Mouse (Mus musculus) limb, embryonic 12.5 days (tissue): ENCODE data around the gene Clmp. TPM values are rescaled to one million over a fixed set of nuclear protein-coding genes. Genes with fewer than 3 reads are reported as not detected.

Experiments used
- ATAC-seq: fragments of 200-750 bp; cut with Nextera tagmentation; 2 replicates; pipeline ENCODE4 v1.8.0; 2017; ENCODE audit warnings: low read depth, moderate TSS enrichment; ENCODE audit not compliant: insufficient number of reproducible peaks, insufficient read depth, low FRiP score, low TSS enrichment
- H3K27ac ChIP-seq: fragments of 300-500 bp; sonication (generic); 2 replicates; pipeline ENCODE4 v1.5.1; 2016; ENCODE audit warnings: mild to moderate bottlenecking, moderate library complexity
- H3K27me3 ChIP-seq: fragments of 300-500 bp; sonication (generic); 2 replicates; pipeline ENCODE4 v1.6.1; 2016; ENCODE audit warnings: mild to moderate bottlenecking, moderate library complexity
- H3K36me3 ChIP-seq: fragments of 300-500 bp; sonication (generic); 2 replicates; pipeline ENCODE4 v1.6.1; 2016; ENCODE audit warnings: mild to moderate bottlenecking, moderate library complexity
- H3K4me1 ChIP-seq: fragments of 300-500 bp; sonication (generic); replicated peaks from 2 replicates; pipeline ENCODE4 v1.6.1; 2016
- H3K4me2 ChIP-seq: fragments of 300-500 bp; sonication (generic); 2 replicates; pipeline ENCODE4 v1.6.1; 2016; ENCODE audit warnings: mild to moderate bottlenecking, moderate library complexity
- H3K4me3 ChIP-seq: fragments of 300-500 bp; sonication (generic); replicated peaks from 2 replicates; pipeline ENCODE4 v1.5.1; 2016; ENCODE audit warnings: mild to moderate bottlenecking
- H3K9ac ChIP-seq: fragments of 300-500 bp; sonication (generic); replicated peaks from 2 replicates; pipeline ENCODE4 v1.6.1; 2016; ENCODE audit warnings: mild to moderate bottlenecking, moderate library complexity
- H3K9me3 ChIP-seq: fragments of 300-500 bp; sonication (generic); 2 replicates; pipeline ENCODE4 v1.6.1; 2016; ENCODE audit warnings: mild to moderate bottlenecking, moderate library complexity
- WGBS: fragments of 180-500 bp; shearing (Covaris S2); methylation state at CpG from one replicate; pipeline ENCODE4 v1.1.7; 2016; 5-methylcytosine and 5-hydroxymethylcytosine counted together
- polyA plus RNA-seq: library from polyadenylated mRNA; unstranded; fragments of >200 nt; fragmentation: Nextera tagmentation; extraction: Ambion mirVana; gene quantifications from 2 replicates; pipeline ENCODE4 v1.2.1, GENCODE M21; 2016

Clmp gene
- 67.7 TPM in 2 replicates for polyA plus RNA-seq

DNA sequence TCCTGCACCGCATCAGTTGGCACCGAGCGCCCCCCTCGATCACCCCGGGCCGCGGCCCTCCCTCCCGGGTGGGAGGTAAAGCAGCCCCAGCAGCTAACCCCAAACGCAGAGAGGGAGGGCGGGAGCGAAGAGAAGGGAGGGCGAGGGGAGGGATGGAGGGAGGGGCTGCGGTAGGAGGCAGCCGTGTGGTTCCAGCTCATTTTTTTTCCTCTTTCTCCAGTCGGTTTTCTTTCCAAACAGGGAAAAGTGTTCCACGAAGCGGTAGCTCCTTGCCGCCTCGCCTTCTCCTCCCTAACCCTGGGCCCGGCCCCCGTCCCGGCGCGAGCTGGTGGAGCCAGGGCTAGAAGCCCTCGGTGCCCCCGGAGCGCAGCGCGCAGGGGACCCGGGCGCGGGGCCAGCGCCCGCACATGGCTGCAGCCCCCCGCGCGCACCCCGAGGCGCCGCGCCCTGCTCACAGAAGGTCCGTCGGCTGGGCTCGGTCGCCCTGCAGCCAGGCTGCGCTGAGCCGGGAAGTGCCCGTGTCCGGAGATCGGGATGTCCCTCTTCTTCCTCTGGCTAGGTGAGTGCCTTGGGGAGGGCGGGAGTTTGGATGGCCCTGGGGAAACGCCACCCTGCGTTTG, at the start of gene Clmp:
Gene Clmp, plus strand, starts transcription at position 162 of the 620 bp plus-strand sequence.
- H3K4me1 ChIP-seq = peaks cover 25% of the 10 kb centered on the region
- 0 out of 2 replicates have a peak, but pooled peaks cover 4% of the 10 kb centered on the region for H3K36me3 ChIP-seq
- H3K4me2 ChIP-seq = peak within 1 kb of the TSS; percentile 90
- ATAC-seq = peak; percentile 60
- WGBS = under 1% methylated on average over 53 of the region's 53 CpGs
- no peaks in the 10 kb centered on the region for H3K27me3 ChIP-seq
- H3K9me3 ChIP-seq = no peaks in the 10 kb centered on the region
- peak within 1 kb of the TSS; percentile 100 for H3K27ac ChIP-seq
- peak within 1 kb of the TSS; percentile 96 for H3K9ac ChIP-seq
- H3K4me3 ChIP-seq = peak within 1 kb of the TSS; percentile 89

- ATAC-seq = peak; percentile 54; the same call in 1 of the 2 replicates
Observed at GRCm38 (mm10) chr9:40636054-40636453, 49.7 kb upstream of the Clmp start.

GRCm38 (mm10) chr9:40637705-40638393, 47.9 kb upstream of the Clmp start:
- Histone ChIP-seq H3K9ac (peak overlapping the region; percentile 52; the same call in 1 of the 2 replicates), H3K4me3 (peak overlapping the region; percentile 36), H3K4me2 (peak overlapping the region; percentile 65), H3K4me1 (peaks cover 24% of the 10 kb centered on the region), H3K27me3 (peaks cover 4% of the 10 kb centered on the region; the same call in 1 of the 2 replicates), H3K36me3 (no peaks in the 10 kb centered on the region), H3K9me3 (no peaks in the 10 kb centered on the region), H3K27ac (no peak overlapping the region)
- 20% methylated on average over 8 of the region's 8 CpGs for WGBS
- no peak for ATAC-seq

More at GRCm38 (mm10) chr9:40636054-40636453, 49.7 kb upstream of the Clmp start:
- no peaks in the 10 kb centered on the region for H3K27me3 ChIP-seq
- no peak overlapping the region for H3K27ac ChIP-seq
- WGBS = 19% methylated on average over 2 of the region's 2 CpGs
- H3K4me3 ChIP-seq = no peak overlapping the region
- no peak overlapping the region for H3K4me2 ChIP-seq
- no peak overlapping the region for H3K9ac ChIP-seq
- peaks cover 24% of the 10 kb centered on the region for H3K4me1 ChIP-seq
- H3K9me3 ChIP-seq = no peaks in the 10 kb centered on the region
- H3K36me3 ChIP-seq = no peaks in the 10 kb centered on the region

DNA sequence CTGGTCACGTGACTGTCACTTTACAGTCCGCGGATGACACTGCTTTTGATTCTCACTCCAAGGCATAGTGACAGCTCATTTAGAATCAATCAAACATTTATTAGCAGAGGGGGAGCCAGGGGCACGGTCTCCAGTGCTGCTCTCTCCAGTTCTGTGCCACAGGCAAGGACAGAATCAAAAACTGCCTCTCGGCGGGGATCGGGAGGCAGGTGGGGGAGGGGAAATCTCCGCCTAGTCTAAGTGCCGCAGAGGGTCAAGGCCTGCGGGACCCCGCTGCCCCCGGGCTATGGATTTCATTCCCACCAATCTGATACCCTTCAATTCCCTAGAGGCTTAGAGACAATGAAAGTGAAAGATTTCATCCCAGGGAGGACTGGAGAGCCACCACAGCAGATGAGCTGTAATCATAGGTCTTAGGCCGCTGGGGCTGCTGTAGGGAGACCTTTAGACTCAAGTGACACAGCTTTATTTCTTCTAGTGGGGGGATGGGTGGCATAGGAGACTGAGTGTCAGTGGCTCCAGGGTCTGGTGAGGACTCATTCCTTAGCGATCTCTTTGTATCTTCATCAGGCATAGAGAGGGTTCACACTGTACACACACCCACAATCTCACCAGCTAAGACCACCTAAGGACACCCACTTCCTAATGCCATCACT, 47.2 kb upstream of the Clmp start:
- H3K4me3 ChIP-seq = peak overlapping the region; percentile 36
- no peaks in the 10 kb centered on the region for H3K36me3 ChIP-seq
- peaks cover 24% of the 10 kb centered on the region for H3K4me1 ChIP-seq
- H3K9me3 ChIP-seq = no peaks in the 10 kb centered on the region
- WGBS = 5% methylated on average over 14 of the region's 14 CpGs
- peaks cover 4% of the 10 kb centered on the region; the same call in 1 of the 2 replicates for H3K27me3 ChIP-seq
- no peak overlapping the region for H3K27ac ChIP-seq
- peak overlapping the region; percentile 65 for H3K4me2 ChIP-seq
- peak overlapping the region; percentile 52; the same call in 1 of the 2 replicates for H3K9ac ChIP-seq
- ATAC-seq = peak; percentile 61; the same call in 1 of the 2 replicates

DNA sequence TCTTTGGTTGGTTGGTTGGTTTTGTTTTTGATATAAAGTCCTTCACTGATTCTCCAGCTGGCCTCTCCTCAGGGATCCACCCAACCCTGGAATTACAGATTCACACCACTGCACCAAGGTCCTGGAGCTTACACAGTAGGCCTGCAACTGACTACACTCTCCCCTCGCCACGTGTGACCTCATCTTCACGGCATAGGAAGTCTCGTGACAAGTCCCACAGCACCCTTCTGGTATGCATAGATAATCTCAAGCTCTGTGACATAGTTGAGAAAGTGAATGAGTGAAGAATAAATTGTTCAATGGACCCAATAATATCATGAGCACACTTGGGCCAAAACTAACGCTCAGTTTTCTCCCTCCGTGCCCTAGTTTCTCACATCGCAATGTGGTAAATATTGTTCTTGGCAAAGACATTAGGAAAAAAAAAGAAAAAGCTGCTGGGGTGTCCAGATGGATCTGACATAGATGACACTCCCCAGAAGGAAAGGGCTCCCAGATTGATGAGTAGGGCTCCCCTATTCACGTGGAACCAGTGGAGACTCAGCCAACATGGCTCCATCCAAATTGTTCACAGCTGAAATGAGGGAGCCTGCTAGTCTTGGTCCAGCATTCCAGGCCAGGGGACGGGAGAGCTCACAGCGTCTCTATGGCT, 46.1 kb upstream of the Clmp start:
- WGBS = 86% methylated on average over 10 of the region's 10 CpGs
- H3K4me1 ChIP-seq = peaks cover 24% of the 10 kb centered on the region
- H3K36me3 ChIP-seq = no peaks in the 10 kb centered on the region
- H3K27me3 ChIP-seq = peaks cover 4% of the 10 kb centered on the region; the same call in 1 of the 2 replicates
- no peak for ATAC-seq
- H3K9ac ChIP-seq = no peak overlapping the region
- no peak overlapping the region for H3K4me2 ChIP-seq
- no peaks in the 10 kb centered on the region for H3K9me3 ChIP-seq
- H3K4me3 ChIP-seq = no peak overlapping the region
- no peak overlapping the region for H3K27ac ChIP-seq

GRCm38 (mm10) chr9:40641318-40641717, 44.4 kb upstream of the Clmp start:
- H3K4me1 ChIP-seq = peaks cover 24% of the 10 kb centered on the region
- H3K9ac ChIP-seq = no peak overlapping the region
- peaks cover 4% of the 10 kb centered on the region; the same call in 1 of the 2 replicates for H3K27me3 ChIP-seq
- H3K27ac ChIP-seq = no peak overlapping the region
- no peak overlapping the region for H3K4me2 ChIP-seq
- H3K9me3 ChIP-seq = no peaks in the 10 kb centered on the region
- H3K4me3 ChIP-seq = no peak overlapping the region
- ATAC-seq = no peak
- H3K36me3 ChIP-seq = no peaks in the 10 kb centered on the region
- WGBS = 68% methylated on average over 2 of the region's 2 CpGs

- Histone ChIP-seq H3K4me1 (peaks cover 12% of the 10 kb centered on the region), H3K4me3 (no peak overlapping the region), H3K27me3 (peaks cover 4% of the 10 kb centered on the region; the same call in 1 of the 2 replicates), H3K4me2 (no peak overlapping the region), H3K9ac (no peak overlapping the region), H3K27ac (no peak overlapping the region), H3K36me3 (no peaks in the 10 kb centered on the region), H3K9me3 (no peaks in the 10 kb centered on the region)
- 39% methylated on average over 16 of the region's 16 CpGs for WGBS
- ATAC-seq = no peak
Observed at GRCm38 (mm10) chr9:40642470-40643220, 43.1 kb upstream of the Clmp start.

DNA sequence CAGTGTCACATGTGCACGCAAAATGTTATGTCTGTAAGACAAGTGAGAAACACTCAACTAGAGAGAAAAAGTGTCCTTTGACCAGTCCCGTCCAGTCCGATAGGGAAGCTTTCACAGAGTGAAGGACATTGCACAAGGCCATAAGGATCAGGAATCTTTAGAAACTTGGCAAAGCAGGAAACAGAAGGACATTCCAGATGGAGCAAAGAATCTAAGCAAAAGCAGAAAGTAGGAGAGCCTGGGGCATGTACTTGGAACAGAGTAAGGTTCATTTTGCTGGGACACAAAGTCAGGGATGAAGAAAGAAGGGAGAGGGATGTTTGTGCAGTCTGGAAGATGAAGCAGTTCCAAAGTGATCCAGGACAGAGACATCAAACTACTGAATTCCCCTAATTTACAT, 36.3 kb upstream of the Clmp start:
- Histone ChIP-seq H3K4me3 (no peak overlapping the region), H3K9me3 (no peaks in the 10 kb centered on the region), H3K27me3 (no peaks in the 10 kb centered on the region), H3K4me2 (no peak overlapping the region), H3K36me3 (no peaks in the 10 kb centered on the region), H3K4me1 (peaks cover 6% of the 10 kb centered on the region), H3K27ac (no peak overlapping the region), H3K9ac (no peak overlapping the region)
- WGBS = 91% methylated on average over 3 of the region's 3 CpGs
- no peak for ATAC-seq

- Histone ChIP-seq H3K27me3 (no peaks in the 10 kb centered on the region), H3K4me2 (no peak overlapping the region), H3K4me1 (peaks cover 6% of the 10 kb centered on the region), H3K27ac (no peak overlapping the region), H3K9ac (no peak overlapping the region), H3K36me3 (no peaks in the 10 kb centered on the region), H3K4me3 (no peak overlapping the region), H3K9me3 (no peaks in the 10 kb centered on the region)
- ATAC-seq = no peak
- WGBS = 70% methylated on average over 6 of the region's 6 CpGs
Observed at GRCm38 (mm10) chr9:40649983-40650382, 35.8 kb upstream of the Clmp start.

DNA sequence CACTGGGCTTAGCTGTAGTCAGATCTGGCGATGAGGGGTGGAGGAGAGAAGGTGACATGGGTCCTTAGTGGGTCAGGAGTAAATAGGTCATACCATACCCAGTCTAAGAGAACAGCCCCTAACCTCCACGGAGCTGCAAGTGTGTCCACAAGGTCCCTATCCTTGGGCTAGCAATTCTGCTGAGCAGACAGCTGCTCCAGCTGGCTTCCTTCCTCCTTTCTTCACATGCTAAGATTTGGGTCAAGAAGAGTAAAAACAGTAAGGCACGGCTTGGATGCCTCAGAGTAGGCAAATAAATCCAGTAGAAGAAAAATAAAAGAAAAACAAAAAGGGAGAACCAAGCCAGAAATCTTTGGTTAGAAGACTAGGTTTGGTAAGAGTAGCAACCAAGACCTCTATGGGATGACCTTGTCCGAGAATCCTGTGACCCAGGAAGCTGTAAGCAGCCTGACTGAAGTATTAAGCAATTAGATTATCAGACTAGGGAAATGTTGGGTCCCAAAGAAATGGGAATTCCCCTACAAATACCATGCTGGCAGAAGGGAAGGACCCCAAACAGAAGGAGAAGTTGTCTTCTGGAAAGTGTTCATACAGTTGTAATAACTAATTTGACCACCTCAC, 34.4 kb upstream of the Clmp start:
- Histone ChIP-seq H3K4me2 (no peak overlapping the region), H3K9me3 (no peaks in the 10 kb centered on the region), H3K27ac (no peak overlapping the region), H3K4me1 (peaks cover 6% of the 10 kb centered on the region), H3K9ac (no peak overlapping the region), H3K4me3 (no peak overlapping the region), H3K27me3 (no peaks in the 10 kb centered on the region), H3K36me3 (no peaks in the 10 kb centered on the region)
- ATAC-seq = no peak
- 85% methylated on average over 4 of the region's 4 CpGs for WGBS
